Mouse (Mus musculus) liver (tissue): ENCODE data around the gene Zfp212.
A peak's percentile ranks its signal among the peaks of the same experiment; 100 is the strongest.

Source experiments
- DNase-seq: peaks from one replicate; pipeline ENCODE4 v3.0.0-alpha.2; 2020; ENCODE audit warnings: mixed read lengths

The Zfp212 gene

DNA sequence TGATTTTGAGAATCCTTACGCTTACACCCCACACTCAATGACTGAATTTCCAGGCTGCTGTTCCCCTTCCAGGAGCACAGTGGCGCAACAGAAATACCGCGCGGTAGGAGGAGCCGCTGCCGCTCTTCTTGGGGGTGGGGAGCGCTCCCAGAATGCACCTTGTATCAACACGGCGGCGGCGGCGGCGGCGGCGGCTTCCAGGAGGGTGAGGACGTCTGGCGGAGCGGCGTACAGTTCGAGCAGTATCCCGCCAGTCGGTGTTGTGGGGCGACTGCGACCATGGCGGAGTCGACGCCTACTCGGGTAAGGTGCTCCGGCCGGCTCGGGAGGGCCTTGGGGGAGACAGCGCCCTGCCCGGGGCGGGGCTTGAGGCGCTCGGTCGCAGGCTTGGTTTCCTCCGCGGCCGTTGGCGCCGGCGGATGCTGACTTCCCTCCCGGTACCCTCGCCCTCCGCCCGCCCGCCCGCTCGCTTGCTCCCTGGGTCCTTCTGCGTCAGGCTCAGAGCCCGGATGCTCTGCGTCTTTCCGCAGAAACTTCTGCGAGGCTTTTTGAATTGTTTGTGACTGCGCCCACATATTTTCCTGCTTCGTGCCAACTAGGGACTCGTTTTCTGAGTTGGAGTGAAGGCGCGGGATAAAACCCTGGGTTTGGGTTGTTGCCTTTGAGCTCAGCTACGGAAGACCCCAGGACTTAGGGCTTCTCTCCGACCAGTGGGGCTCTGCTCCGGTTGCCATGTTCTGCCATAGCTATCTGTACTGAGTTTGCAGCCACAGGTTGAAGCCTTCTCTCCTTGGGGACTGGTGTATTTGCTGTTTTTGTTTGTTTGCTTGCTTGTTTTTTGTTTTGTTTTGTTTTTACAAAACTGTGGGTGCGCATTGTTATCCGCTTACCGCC is at the start of gene Zfp212:
Gene Zfp212, plus strand, starts transcription at position 30 of the 894 bp plus-strand sequence.
- DNase-seq, result peak; percentile 94

DNA sequence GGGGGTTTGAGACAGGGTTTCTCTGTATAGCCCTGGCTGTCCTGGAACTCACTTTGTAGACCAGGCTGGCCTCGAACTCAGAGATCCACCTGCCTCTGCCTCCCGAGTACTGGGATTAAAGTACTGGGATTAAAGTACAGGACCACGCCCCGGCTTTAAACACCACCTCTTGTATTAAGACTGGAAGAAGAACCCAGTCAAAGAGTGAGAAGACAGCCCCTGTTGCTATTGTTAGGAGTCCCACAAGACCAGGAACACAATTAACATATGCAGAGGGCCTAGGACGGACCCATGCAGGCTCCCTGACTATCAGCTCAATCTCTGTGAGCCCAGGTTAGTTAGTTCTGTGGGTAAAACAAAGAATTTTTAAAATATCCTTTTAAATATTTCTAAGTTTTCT is 48.0 kb upstream of the Zfp212 start:
- DNase-seq, result no peak

DNA sequence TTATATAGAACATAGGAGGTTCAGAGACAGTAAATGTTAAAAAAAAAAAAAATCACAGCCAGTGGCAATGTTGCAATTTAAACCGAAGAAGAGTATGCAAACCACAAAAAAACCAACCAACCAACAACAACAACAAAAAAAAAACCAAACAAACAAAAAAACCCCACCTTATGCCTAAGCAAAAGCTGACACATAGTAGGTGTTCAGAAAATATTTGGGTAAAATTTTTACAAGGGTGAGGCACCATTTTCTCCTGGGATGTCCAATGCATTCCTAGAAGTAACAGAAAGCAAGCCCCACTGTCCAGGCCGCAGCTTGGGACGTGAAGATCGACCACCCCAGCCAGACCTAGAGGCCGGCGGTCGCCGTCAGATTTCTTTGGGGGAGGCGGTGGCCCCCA is 43.2 kb upstream of the Zfp212 start, which contains the start of gene Zfp282:
Gene Zfp282, plus strand, starts transcription at position 147 of the 400 bp plus-strand sequence.
- DNase-seq, result no peak

DNA sequence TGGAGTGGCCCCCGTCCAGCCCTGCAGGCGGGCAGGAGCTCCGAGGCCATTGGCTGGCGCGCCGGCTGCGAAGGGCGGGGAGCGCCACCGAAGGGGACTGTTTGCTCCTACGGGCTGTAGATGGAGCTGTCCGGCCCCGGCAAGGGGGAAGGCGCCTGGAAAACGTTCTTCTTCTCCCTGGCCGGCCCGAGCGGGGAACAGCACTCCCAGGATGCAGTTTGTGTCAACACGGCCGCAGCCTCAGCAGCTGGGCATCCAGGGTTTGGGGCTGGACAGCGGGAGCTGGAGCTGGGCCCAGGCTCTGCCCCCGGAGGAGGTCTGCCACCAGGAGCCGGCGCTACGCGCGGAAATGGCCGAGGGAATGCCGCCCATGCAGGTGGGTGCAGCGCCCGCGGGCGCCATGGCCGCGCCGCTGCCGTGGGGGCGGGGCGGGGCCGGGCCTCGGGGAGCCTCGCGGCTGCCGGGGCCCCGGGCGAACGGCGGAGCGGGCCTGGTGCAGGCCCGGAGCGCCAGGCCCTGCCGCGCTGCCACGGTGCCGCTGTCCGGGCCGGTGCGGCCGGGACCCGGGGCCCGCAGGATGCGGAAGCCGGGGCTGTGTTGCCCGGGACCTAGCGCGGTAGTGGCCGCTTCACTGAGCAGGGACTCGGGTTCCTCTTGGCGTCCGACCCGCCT is 42.7 kb upstream of the Zfp212 start:
- peak; percentile 90 for DNase-seq

DNA sequence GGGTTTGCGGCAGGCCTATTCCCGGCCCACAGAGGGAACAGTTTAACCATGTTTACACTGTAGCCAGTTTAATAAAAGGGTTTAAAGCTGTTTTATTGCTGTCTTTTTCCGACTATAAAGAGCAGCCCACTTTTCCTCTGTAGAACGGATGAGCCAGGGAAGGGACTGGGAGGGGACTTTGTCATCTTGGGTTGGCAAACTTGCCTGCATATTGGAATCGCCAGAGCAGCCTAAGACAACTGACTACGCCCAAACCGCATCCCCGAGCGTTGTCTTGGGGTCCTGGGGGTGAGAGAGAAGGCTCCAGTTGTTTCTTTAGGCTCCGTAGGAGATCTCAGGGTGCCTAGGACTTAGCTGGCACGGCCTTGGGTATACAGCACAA is 42.2 kb upstream of the Zfp212 start:
- DNase-seq, result peak; percentile 43

DNA sequence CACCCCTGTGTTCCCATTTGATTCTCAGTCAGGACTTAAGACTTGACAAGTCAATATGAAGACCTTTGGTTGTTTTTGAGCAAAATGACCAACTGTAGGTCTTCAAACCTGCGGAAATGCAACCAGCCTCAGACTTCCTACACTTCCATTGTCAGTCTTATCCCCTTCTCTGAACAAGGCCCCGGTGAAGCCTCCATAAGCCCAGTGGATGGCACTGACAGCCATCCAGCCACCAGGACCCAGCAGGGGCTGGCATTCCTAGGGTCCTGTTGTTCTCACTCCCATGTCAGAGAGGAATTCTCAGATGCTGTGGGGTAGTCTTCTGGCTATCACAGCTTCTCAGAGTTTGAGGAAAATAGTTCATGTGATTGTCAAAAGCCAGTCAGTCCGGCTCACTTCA is 41.7 kb upstream of the Zfp212 start:
- no peak for DNase-seq

DNA sequence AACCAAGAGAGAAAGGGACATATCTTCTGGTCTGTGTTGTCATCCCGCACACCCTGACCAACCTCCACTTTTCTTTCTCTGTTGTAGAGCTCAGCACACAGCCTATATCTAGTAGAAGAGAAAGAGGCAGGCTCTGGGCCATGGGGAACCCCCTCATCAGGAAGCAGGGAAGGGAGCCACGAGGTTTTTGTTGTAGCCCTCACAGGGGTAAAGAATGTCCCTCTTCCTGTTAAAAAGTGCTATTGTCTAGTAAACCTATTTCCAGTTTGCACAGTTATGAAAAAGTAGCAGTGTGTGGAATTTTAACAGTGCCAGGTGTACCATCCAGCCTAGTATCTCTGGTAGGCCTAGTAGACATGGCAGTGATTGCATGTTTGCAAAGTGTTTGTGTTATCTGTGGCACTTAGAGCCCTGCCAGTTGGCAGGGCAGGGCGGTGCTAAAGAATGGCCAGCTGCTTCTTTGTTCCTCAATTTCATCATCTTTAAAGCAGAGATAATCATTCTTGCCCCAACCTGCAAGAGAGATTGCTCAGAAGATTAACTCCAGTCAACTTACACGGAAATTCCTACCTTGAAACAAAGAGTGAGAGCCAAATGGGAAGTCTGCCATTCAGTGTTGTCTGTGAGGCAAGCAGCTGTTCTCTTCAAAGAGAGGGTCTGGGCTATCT is 41.1 kb upstream of the Zfp212 start:
- no peak for DNase-seq

DNA sequence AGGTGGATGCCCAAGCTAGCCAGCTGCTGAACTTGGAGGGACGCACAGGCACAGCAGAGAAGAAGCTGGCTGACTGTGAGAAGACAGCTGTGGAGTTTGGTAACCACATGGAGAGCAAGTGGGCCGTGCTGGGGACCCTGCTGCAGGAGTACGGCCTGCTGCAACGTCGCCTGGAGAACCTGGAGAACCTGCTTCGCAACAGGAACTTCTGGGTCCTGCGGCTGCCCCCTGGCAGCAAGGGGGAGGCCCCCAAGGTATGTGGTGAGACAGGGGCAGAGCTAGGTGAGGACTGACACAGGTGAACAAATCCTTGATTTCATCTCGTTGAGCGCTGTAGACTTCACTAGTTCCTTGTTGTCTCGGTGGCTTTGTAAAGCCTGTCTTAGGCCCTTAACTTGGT is 40.1 kb upstream of the Zfp212 start:
- DNase-seq, result no peak

DNA sequence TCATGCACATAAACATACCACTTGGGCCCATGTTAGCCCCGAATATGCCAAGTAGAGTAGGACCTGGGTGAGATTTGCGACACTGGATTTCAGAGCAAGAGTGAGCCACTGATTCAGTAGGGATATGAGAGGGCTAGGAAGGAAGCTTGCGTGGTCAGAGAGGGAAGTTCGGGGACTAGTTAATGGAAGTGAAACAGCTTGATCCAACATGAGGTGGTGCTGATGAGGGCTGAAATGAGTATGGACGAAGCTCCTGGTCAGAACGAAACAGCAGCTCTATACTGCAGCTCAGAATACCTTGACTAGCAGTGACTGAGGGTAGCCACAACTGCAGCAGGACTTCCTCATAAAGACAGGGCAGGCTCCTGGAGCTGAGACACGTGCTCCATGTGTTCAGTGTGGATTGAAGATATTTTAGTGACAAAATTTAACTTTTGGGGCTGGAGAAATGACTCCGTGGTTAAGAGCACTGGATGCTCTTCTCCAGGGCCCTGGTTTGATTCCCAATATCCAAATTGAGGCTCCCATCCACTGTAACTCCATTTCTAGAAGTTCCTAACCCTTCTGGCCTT is 31.4 kb upstream of the Zfp212 start:
- no peak for DNase-seq

DNA sequence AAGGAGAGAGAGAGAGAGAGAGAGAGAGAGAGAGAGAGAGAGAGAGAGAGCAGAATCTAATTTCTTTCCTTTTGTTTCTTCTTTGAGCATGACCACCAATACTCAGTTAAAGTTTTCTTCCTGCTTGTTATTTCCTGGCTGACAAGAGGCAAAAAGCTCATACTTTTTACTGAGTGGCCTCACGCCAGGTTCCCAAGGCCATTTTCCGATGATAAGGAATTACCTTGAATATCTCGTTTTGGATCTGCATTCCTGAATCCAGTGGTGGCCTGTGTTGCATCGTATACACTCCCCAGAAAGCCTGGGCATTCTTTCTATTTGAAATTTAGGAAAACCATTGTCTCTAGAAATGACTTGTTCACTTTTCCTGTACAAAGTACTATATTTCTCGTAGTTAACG is 20.9 kb upstream of the Zfp212 start:
- DNase-seq, result no peak

DNA sequence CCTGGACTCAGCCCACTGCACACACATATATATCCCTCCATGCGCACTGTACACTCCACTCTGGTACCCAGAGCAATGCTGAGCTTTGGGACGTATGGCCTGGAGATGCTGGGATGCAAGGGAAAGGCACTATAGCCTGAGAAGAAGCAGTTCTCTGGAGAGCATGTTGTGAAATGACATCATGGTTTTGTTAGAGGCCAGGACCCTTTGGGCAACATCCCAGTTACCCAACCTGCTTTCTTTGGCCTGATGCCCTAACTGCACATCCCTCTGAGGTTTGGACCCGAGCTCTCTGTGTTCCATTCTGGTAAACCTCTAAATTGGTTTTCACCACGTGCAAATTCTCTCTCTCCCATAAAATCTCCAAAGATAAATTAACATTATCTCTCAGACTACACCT is 16.7 kb upstream of the Zfp212 start:
- no peak for DNase-seq

DNA sequence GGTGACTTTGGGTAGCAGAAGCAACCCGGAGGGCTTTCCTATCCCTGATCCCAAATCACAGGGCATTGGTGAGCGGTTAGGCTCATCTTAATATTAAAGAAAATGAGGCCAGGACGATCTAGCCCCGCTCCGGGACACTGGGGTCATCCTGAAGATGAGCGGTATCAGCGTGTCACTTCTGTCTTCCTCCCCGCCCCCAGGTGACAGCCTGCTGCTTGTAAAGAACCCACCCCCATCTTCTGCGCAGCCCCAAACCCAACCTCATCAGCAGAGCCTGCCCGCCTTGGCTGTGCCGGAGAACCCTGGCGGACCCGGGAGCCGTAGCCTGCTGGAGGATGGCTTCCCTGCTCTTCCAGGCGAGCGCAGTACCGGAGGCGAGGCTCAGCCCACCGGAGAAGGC is 15.9 kb upstream of the Zfp212 start:
- no peak for DNase-seq

DNA sequence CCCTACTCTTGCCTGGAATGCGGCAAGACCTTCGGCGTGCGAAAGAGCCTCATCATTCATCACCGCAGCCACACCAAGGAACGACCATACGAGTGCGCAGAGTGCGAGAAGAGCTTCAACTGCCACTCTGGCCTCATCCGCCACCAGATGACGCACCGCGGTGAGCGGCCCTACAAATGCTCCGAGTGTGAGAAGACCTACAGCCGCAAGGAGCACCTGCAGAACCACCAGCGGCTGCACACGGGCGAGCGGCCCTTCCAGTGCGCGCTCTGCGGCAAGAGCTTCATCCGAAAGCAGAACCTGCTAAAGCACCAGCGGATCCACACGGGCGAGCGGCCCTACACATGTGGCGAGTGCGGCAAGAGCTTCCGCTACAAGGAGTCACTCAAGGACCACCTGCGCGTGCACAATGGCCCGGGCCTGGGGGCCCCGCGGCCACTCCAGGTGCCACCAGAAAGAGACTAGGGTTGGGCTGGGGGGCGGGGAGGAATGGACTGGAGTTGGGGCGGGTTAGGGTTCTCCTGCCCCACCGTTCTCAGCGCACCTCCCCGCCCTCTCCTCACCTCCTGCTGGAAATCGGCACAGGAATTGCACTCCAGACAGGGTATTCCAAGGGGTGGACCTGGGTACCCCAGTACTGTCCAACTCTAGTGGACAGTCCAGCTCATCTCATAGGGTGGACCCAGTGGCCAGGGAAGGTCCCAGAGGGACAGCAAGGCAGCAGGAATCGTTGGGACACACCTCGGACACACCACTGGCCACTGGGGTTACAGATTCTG is 15.2 kb upstream of the Zfp212 start:
- DNase-seq, result no peak

DNA sequence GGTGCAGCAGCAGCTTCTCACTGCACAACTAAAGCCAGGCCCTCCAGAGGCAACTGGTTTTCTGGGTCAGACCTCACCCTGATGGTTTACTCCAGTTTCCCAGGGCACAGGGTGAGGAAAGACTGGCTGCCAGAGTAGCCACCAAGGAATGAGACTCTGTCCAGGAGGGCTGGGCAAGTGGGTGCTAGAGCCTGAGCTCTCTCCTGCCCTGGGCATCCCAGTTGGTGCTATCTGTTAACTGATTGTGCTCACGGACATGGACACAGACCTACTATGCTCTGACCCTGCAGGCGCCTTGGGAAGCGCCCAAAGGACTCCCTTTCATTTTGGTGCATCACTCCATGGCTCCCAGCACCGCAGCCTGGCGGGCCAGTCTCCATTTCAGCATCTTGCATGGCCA is 13.9 kb upstream of the Zfp212 start:
- DNase-seq, result no peak

DNA sequence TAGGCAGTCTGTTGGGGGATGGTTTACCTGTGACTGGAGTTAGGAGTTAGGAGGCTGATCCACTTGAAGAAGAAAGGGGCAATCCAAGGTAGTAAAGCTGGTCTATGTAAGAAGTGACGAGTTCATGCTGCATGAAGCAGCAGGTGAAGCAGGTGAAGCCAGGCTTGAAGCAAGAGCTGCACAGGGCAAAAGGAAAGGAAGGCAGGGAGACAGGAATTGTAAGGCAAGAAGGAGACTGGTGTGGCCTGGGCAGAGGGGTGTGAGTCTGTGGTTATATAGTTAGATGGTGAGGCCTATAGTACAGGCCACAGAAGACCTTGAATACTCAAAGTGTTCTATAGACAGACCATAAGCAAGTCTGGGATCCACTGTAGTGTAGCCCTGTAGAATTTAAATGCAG is 11.3 kb upstream of the Zfp212 start:
- DNase-seq, result no peak

DNA sequence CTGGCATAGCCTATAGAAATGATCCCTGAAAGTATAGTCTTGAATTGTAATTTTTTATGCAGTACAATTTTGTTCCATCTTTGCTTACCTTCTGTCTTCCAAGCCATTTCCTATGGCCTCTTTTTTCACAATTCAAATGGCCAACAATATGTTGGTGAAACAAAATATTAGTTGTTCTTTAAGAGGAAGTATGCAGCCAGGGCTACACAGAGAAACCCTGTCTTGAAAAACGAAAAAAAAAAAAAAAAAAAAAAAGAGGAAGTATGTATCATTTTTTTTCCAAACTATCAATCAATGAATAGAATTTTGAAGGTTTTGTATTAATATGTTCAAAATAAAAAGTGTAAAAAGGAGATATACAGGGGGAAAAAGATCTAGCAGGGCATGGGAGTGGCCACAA is 8.6 kb upstream of the Zfp212 start:
- DNase-seq, result no peak

DNA sequence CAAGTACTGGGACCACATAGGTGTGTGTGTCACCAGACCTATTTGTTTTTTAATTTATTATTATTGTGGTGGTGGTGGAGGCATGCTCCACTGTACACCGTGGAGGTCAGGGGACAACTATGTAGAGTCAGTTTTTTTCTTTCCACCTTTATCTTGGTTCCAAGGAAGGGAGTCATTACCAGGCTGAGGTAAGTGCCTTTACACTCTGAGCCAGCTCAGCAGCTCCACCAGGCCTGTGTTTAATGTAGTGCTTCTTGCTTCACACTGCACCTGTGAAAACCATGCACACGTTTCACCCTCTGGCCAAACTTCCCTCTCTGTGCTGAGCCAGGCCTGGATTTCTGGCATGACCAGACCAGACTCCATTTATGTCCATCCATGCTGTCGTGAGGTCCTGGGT is 7.3 kb upstream of the Zfp212 start:
- no peak for DNase-seq

DNA sequence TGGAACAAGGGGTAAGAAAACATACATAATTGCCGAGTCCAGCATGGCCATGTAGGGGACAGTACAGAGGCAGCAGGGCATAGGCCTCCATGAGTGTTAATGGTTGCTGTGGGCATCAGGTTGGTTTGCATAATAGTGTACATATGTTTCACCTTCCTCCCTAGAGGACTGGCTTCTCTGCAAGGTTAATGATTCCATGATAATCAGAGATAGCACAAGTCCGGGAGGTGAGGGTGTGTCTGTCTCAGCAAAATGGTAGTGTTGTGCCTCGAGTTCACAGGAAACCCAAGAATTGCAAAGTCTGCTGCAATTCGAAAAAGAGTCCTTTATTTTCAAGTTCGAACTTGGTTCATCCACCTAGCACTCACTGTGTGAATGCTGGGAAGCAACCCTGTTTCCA is 3.2 kb upstream of the Zfp212 start:
- DNase-seq, result no peak

DNA sequence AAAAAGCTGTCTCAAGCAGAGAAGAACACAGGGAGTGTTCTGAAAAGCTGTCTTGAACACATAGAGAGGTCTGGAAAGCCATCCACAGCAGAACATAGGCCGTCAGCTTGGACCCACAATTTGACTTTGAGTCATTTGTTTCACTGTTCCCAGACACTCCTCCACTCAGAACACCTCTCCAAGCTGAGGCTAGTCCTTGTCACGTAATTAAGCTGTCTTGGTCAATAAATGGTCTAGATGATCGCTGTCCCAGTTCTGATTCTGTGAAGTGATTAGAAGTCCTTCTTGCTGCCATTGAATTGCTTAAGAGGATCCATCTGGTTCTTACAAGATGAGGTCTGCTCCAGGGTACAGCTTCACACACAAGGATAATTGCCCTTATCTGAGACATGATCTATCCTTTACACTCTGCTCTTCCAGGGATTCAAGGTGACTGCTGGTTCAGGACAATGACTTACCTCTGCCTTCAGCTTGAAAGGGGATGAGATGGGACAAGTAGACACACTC is 1.5 kb upstream of the Zfp212 start:
- DNase-seq, result no peak

DNA sequence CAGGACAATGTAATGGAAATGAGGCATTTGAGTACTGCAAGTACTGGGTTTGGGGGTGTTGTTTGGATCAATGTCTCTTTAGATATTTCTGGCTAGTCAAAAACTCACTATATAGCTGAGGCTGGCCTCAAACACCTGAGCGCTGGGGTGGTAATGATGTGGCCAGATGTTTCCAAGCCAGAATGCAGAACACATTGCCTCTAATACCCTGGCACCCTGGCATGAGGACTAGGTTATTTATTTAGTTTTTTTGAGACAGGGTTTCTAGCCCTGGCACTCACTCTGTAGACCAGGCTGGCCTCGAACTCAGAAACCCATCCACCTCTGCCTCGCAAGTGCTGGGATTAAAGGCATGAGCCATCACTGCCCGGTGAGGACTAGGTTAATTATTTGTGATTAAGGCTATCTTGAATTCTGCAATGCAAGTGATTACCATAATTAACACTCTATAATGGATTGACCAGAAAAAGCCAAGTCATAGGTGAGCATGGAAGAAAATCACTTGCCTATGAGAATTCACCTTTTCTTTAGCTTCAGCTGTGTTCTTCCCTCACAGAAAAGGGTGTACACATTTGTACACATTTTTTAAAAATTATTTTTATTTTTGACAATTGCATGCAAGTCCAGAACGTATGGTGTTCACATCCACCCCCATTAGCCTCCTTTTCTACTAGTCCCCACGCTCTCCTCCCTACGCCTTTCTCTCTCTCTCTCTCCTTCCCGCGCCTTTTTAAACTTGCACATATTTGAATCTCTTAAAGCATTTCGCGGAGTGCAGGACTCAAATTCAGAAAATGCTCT is 430 bp upstream of the Zfp212 start:
- DNase-seq, result no peak

DNA sequence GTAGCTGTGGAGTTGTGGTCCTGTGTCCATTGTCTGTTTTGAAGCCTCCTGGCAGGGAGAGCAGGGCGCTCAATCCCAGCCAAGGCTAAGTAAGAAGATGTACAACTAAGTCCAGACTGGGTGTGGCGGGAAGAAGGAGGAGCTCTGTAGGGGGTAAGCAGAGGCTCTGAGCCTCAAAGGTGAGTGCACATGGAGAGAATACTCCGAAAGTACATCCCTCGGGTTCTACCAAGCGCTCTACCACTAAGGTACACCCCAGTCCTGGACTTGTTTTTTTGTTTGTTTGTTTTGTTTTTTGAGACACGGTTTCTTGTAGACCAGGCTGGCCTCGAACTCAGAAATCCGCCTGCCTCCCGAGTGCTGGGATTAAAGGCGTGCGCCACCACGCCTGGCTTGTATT is 22.2 kb downstream of the Zfp212 start:
- DNase-seq, result peak; percentile 25
